Mouse (Mus musculus): ENCODE measurements around the gene Msl3l2. TPM values are rescaled to one million over a fixed set of nuclear protein-coding genes. Genes with fewer than 3 reads are reported as not detected.

Gene Msl3l2
- polyA plus RNA-seq (2015; fragmentation: Nextera tagmentation; extraction: Ambion mirVana) = 9.6 and 10.1 TPM in 2 replicates

GRCm38 (mm10) chr10:56106333-56106995 lies at the start of gene Msl3l2:
TSS of gene Msl3l2 (plus strand) at chr10:56106917.
- Histone ChIP-seq H3K4me3 (replicated peaks) (no peak within 1 kb of the TSS), H3K9ac (replicated peaks) (no peak within 1 kb of the TSS), H3K27ac (no peak within 1 kb of the TSS), H3K4me2 (replicated peaks) (peak within 1 kb of the TSS; percentile 30), H3K9me3 (no peaks in the 10 kb centered on the region), H3K4me1 (replicated peaks) (no peaks in the 10 kb centered on the region), H3K36me3 (no peaks in the 10 kb centered on the region), H3K27me3 (no peaks in the 10 kb centered on the region)
- WGBS = 28% methylated on average over 18 of the region's 18 CpGs
- ATAC-seq = peak; percentile 67

- 40% methylated on average over 3 of the region's 3 CpGs for WGBS
- Histone ChIP-seq H3K9me3 (no peaks in the 10 kb centered on the region), H3K4me3 (replicated peaks) (no peak overlapping the region), H3K4me1 (replicated peaks) (0 out of 2 replicates have a peak, but pooled peaks cover 5% of the 10 kb centered on the region), H3K36me3 (no peaks in the 10 kb centered on the region), H3K9ac (replicated peaks) (no peak overlapping the region), H3K4me2 (replicated peaks) (no peak overlapping the region), H3K27ac (peak overlapping the region; percentile 56), H3K27me3 (no peaks in the 10 kb centered on the region)
- peak; percentile 53; the same call in 1 of the 2 replicates for ATAC-seq
These were observed 47.7 kb upstream of the Msl3l2 start for GRCm38 (mm10) chr10:56058979-56059422.

- H3K9me3 ChIP-seq = no peaks in the 10 kb centered on the region
- no peak overlapping the region for H3K27ac ChIP-seq
- 87% methylated on average over 2 of the region's 2 CpGs for WGBS
- no peak for ATAC-seq
- 0 out of 2 replicates have a peak, but pooled peaks cover 5% of the 10 kb centered on the region for H3K4me1 ChIP-seq (replicated peaks)
- no peaks in the 10 kb centered on the region for H3K27me3 ChIP-seq
- no peak overlapping the region for H3K4me2 ChIP-seq (replicated peaks)
- H3K4me3 ChIP-seq (replicated peaks) = no peak overlapping the region
- no peak overlapping the region for H3K9ac ChIP-seq (replicated peaks)
- no peaks in the 10 kb centered on the region for H3K36me3 ChIP-seq
These were observed 45.4 kb upstream of the Msl3l2 start for GRCm38 (mm10) chr10:56061238-56061830.

- Histone ChIP-seq H3K36me3 (no peaks in the 10 kb centered on the region), H3K4me3 (replicated peaks) (no peak overlapping the region), H3K9ac (replicated peaks) (no peak overlapping the region), H3K4me2 (replicated peaks) (no peak overlapping the region), H3K4me1 (replicated peaks) (0 out of 2 replicates have a peak, but pooled peaks cover 5% of the 10 kb centered on the region), H3K27me3 (no peaks in the 10 kb centered on the region), H3K27ac (no peak overlapping the region), H3K9me3 (no peaks in the 10 kb centered on the region)
- ATAC-seq = no peak
- WGBS = 84% methylated on average over 2 of the region's 2 CpGs
These were observed 44.0 kb upstream of the Msl3l2 start for GRCm38 (mm10) chr10:56062746-56063145.

- WGBS = 89% methylated on average over 4 of the region's 4 CpGs
- no peak overlapping the region for H3K9ac ChIP-seq (replicated peaks)
- no peaks in the 10 kb centered on the region for H3K36me3 ChIP-seq
- H3K4me2 ChIP-seq (replicated peaks) = no peak overlapping the region
- no peak overlapping the region for H3K27ac ChIP-seq
- no peaks in the 10 kb centered on the region for H3K9me3 ChIP-seq
- no peak for ATAC-seq
- H3K27me3 ChIP-seq = no peaks in the 10 kb centered on the region
- H3K4me3 ChIP-seq (replicated peaks) = no peak overlapping the region
- H3K4me1 ChIP-seq (replicated peaks) = no peaks in the 10 kb centered on the region
These were observed 17.0 kb upstream of the Msl3l2 start for GRCm38 (mm10) chr10:56089714-56090113.

- Histone ChIP-seq H3K9me3 (no peaks in the 10 kb centered on the region), H3K9ac (replicated peaks) (no peak overlapping the region), H3K4me2 (replicated peaks) (no peak overlapping the region), H3K4me3 (replicated peaks) (no peak overlapping the region), H3K4me1 (replicated peaks) (no peaks in the 10 kb centered on the region), H3K36me3 (no peaks in the 10 kb centered on the region), H3K27me3 (no peaks in the 10 kb centered on the region), H3K27ac (no peak overlapping the region)
- 70% methylated on average over 5 of the region's 5 CpGs for WGBS
- ATAC-seq = peak; percentile 65; the same call in 1 of the 2 replicates
These were observed 12.1 kb upstream of the Msl3l2 start for GRCm38 (mm10) chr10:56094586-56094985.

GRCm38 (mm10) chr10:56096757-56097156 lies 10.0 kb upstream of the Msl3l2 start:
- Histone ChIP-seq H3K4me2 (replicated peaks) (no peak overlapping the region), H3K27me3 (no peaks in the 10 kb centered on the region), H3K36me3 (no peaks in the 10 kb centered on the region), H3K9me3 (no peaks in the 10 kb centered on the region), H3K4me3 (replicated peaks) (no peak overlapping the region), H3K4me1 (replicated peaks) (no peaks in the 10 kb centered on the region), H3K9ac (replicated peaks) (no peak overlapping the region), H3K27ac (no peak overlapping the region)
- ATAC-seq = no peak

GRCm38 (mm10) chr10:56099126-56099525 lies 7.6 kb upstream of the Msl3l2 start:
- H3K4me3 ChIP-seq (replicated peaks) = no peak overlapping the region
- no peak overlapping the region for H3K9ac ChIP-seq (replicated peaks)
- H3K9me3 ChIP-seq = no peaks in the 10 kb centered on the region
- no peak for ATAC-seq
- WGBS = 95% methylated on average over 3 of the region's 3 CpGs
- H3K36me3 ChIP-seq = no peaks in the 10 kb centered on the region
- H3K27ac ChIP-seq = no peak overlapping the region
- no peaks in the 10 kb centered on the region for H3K4me1 ChIP-seq (replicated peaks)
- no peaks in the 10 kb centered on the region for H3K27me3 ChIP-seq
- H3K4me2 ChIP-seq (replicated peaks) = no peak overlapping the region

GRCm38 (mm10) chr10:56099641-56100310 lies 6.9 kb upstream of the Msl3l2 start:
- H3K36me3 ChIP-seq = no peaks in the 10 kb centered on the region
- no peak overlapping the region for H3K27ac ChIP-seq
- no peak overlapping the region for H3K9ac ChIP-seq (replicated peaks)
- H3K9me3 ChIP-seq = no peaks in the 10 kb centered on the region
- no peak for ATAC-seq
- WGBS = 87% methylated on average over 3 of the region's 3 CpGs
- no peak overlapping the region for H3K4me2 ChIP-seq (replicated peaks)
- H3K4me3 ChIP-seq (replicated peaks) = no peak overlapping the region
- no peaks in the 10 kb centered on the region for H3K27me3 ChIP-seq
- H3K4me1 ChIP-seq (replicated peaks) = no peaks in the 10 kb centered on the region

GRCm38 (mm10) chr10:56106996-56107334 lies 248 bp downstream of the Msl3l2 start:
- no peak overlapping the region for H3K9ac ChIP-seq (replicated peaks)
- peak; percentile 37; the same call in 1 of the 2 replicates for ATAC-seq
- H3K4me3 ChIP-seq (replicated peaks) = no peak overlapping the region
- H3K36me3 ChIP-seq = no peaks in the 10 kb centered on the region
- 38% methylated on average over 1 of the region's 1 CpGs for WGBS
- no peaks in the 10 kb centered on the region for H3K27me3 ChIP-seq
- no peaks in the 10 kb centered on the region for H3K9me3 ChIP-seq
- H3K4me1 ChIP-seq (replicated peaks) = no peaks in the 10 kb centered on the region
- H3K4me2 ChIP-seq (replicated peaks) = peak overlapping the region; percentile 30
- H3K27ac ChIP-seq = no peak overlapping the region

- H3K9ac ChIP-seq (replicated peaks) = peak overlapping the region; percentile 71
- H3K9me3 ChIP-seq = no peaks in the 10 kb centered on the region
- no peaks in the 10 kb centered on the region for H3K36me3 ChIP-seq
- WGBS = under 1% methylated on average over 50 of the region's 50 CpGs
- peak overlapping the region; percentile 82 for H3K4me2 ChIP-seq (replicated peaks)
- H3K4me3 ChIP-seq (replicated peaks) = peak overlapping the region; percentile 61
- ATAC-seq = peak; percentile 95
- H3K27ac ChIP-seq = peak overlapping the region; percentile 93
- peaks cover 11% of the 10 kb centered on the region for H3K4me1 ChIP-seq (replicated peaks)
- no peaks in the 10 kb centered on the region for H3K27me3 ChIP-seq
These were observed 8.4 kb downstream of the Msl3l2 start for GRCm38 (mm10) chr10:56114951-56115635.

Measured in midbrain, embryonic 13.5 days (tissue).